Mouse (Mus musculus): ENCODE measurements at regions not wholly inside any gene's neighbourhood (a gene's known extent, or its start where the extent isn't known, plus 50 kb on each side); places are given as distances from the start of the nearest gene placed in this dataset.
A peak's percentile ranks its signal among the peaks of the same experiment; 100 is the strongest.

GRCm38 (mm10) chr15:94219907-94220306 lies 245.3 kb downstream of the Adamts20 start:
- Histone ChIP-seq H3K9ac (no peak overlapping the region), H3K4me1 (ENCODE audit: insufficient read depth) (no peaks in the 10 kb centered on the region), H3K27ac (ENCODE audit: low read depth, low read length) (no peak overlapping the region), H3K4me3 (ENCODE audit: low read depth, low read length) (no peak overlapping the region), H3K36me3 (ENCODE audit: insufficient read depth) (no peaks in the 10 kb centered on the region), H3K4me2 (ENCODE audit: low read depth) (no peak overlapping the region), H3K9me3 (ENCODE audit: low read length) (no peaks in the 10 kb centered on the region), H3K27me3 (ENCODE audit: insufficient read depth, low read length) (no peaks in the 10 kb centered on the region)
- DNase-seq (no peak), ATAC-seq (no peak)
- WGBS = 48% methylated on average over 5 of the region's 5 CpGs
- no peak for TF ChIP-seq CTCF (IDR thresholded peaks at IDR 0.05; ENCODE audit: low read depth)

- Histone ChIP-seq H3K36me3 (ENCODE audit: insufficient read depth) (no peaks in the 10 kb centered on the region), H3K9me3 (ENCODE audit: low read length) (no peaks in the 10 kb centered on the region), H3K27me3 (ENCODE audit: insufficient read depth, low read length) (no peaks in the 10 kb centered on the region), H3K27ac (ENCODE audit: low read depth, low read length) (no peak overlapping the region), H3K9ac (no peak overlapping the region), H3K4me2 (ENCODE audit: low read depth) (no peak overlapping the region), H3K4me3 (ENCODE audit: low read depth, low read length) (no peak overlapping the region), H3K4me1 (ENCODE audit: insufficient read depth) (no peaks in the 10 kb centered on the region)
- DNase-seq (no peak), ATAC-seq (no peak)
- 96% methylated on average over 2 of the region's 2 CpGs for WGBS
- TF ChIP-seq CTCF (IDR thresholded peaks at IDR 0.05; ENCODE audit: low read depth) = no peak
Measured at GRCm38 (mm10) chr15:94216703-94217102, 248.5 kb downstream of the Adamts20 start.

- Histone ChIP-seq H3K4me3 (ENCODE audit: low read depth, low read length) (no peak overlapping the region), H3K9ac (no peak overlapping the region), H3K9me3 (ENCODE audit: low read length) (no peaks in the 10 kb centered on the region), H3K27me3 (ENCODE audit: insufficient read depth, low read length) (no peaks in the 10 kb centered on the region), H3K4me2 (ENCODE audit: low read depth) (no peak overlapping the region), H3K4me1 (ENCODE audit: insufficient read depth) (no peaks in the 10 kb centered on the region), H3K36me3 (ENCODE audit: insufficient read depth) (no peaks in the 10 kb centered on the region), H3K27ac (ENCODE audit: low read depth, low read length) (no peak overlapping the region)
- ATAC-seq (no peak), DNase-seq (no peak)
- no peak for TF ChIP-seq CTCF (IDR thresholded peaks at IDR 0.05; ENCODE audit: low read depth)
- 72% methylated on average over 9 of the region's 9 CpGs for WGBS
Measured at GRCm38 (mm10) chr15:94214440-94214839, 250.8 kb downstream of the Adamts20 start.

- H3K4me2 ChIP-seq (ENCODE audit: low read depth) = no peak overlapping the region
- ATAC-seq (no peak), DNase-seq (peak; percentile 55)
- no peak overlapping the region for H3K4me3 ChIP-seq (ENCODE audit: low read depth, low read length)
- no peaks in the 10 kb centered on the region for H3K27me3 ChIP-seq (ENCODE audit: insufficient read depth, low read length)
- H3K9me3 ChIP-seq (ENCODE audit: low read length) = no peaks in the 10 kb centered on the region
- H3K27ac ChIP-seq (ENCODE audit: low read depth, low read length) = no peak overlapping the region
- peak; percentile 83 for TF ChIP-seq CTCF (IDR thresholded peaks at IDR 0.05; ENCODE audit: low read depth)
- WGBS = 33% methylated on average over 4 of the region's 4 CpGs
- H3K9ac ChIP-seq = no peak overlapping the region
- no peaks in the 10 kb centered on the region for H3K4me1 ChIP-seq (ENCODE audit: insufficient read depth)
- no peaks in the 10 kb centered on the region for H3K36me3 ChIP-seq (ENCODE audit: insufficient read depth)
Measured at GRCm38 (mm10) chr15:94213393-94213792, 251.8 kb downstream of the Adamts20 start.

- Histone ChIP-seq H3K27ac (ENCODE audit: low read depth, low read length) (no peak overlapping the region), H3K36me3 (ENCODE audit: insufficient read depth) (no peaks in the 10 kb centered on the region), H3K27me3 (ENCODE audit: insufficient read depth, low read length) (no peaks in the 10 kb centered on the region), H3K4me3 (ENCODE audit: low read depth, low read length) (no peak overlapping the region), H3K4me1 (ENCODE audit: insufficient read depth) (no peaks in the 10 kb centered on the region), H3K4me2 (ENCODE audit: low read depth) (no peak overlapping the region), H3K9me3 (ENCODE audit: low read length) (no peaks in the 10 kb centered on the region), H3K9ac (no peak overlapping the region)
- DNase-seq (no peak), ATAC-seq (no peak)
- WGBS = 37% methylated on average over 1 of the region's 1 CpGs
- TF ChIP-seq CTCF (IDR thresholded peaks at IDR 0.05; ENCODE audit: low read depth) = no peak
Measured at GRCm38 (mm10) chr15:94208476-94208875, 256.7 kb downstream of the Adamts20 start.

GRCm38 (mm10) chr15:94206454-94206853 lies 258.8 kb downstream of the Adamts20 start:
- no peak overlapping the region for H3K9ac ChIP-seq
- H3K27me3 ChIP-seq (ENCODE audit: insufficient read depth, low read length) = no peaks in the 10 kb centered on the region
- ATAC-seq (no peak), DNase-seq (no peak)
- H3K36me3 ChIP-seq (ENCODE audit: insufficient read depth) = no peaks in the 10 kb centered on the region
- no peak overlapping the region for H3K27ac ChIP-seq (ENCODE audit: low read depth, low read length)
- WGBS = 76% methylated on average over 8 of the region's 8 CpGs
- no peak for TF ChIP-seq CTCF (IDR thresholded peaks at IDR 0.05; ENCODE audit: low read depth)
- H3K4me1 ChIP-seq (ENCODE audit: insufficient read depth) = no peaks in the 10 kb centered on the region
- no peaks in the 10 kb centered on the region for H3K9me3 ChIP-seq (ENCODE audit: low read length)
- H3K4me2 ChIP-seq (ENCODE audit: low read depth) = no peak overlapping the region
- no peak overlapping the region for H3K4me3 ChIP-seq (ENCODE audit: low read depth, low read length)

GRCm38 (mm10) chr15:94205309-94205893 lies 259.8 kb downstream of the Adamts20 start:
- DNase-seq = no peak
- WGBS = 73% methylated on average over 11 of the region's 11 CpGs

More at GRCm38 (mm10) chr15:94205309-94205893, 259.8 kb downstream of the Adamts20 start:
- Histone ChIP-seq H3K4me2 (ENCODE audit: low read depth) (no peak overlapping the region), H3K4me1 (ENCODE audit: insufficient read depth) (no peaks in the 10 kb centered on the region), H3K9ac (no peak overlapping the region), H3K4me3 (ENCODE audit: low read depth, low read length) (no peak overlapping the region), H3K9me3 (ENCODE audit: low read length) (no peaks in the 10 kb centered on the region), H3K27ac (ENCODE audit: low read depth, low read length) (no peak overlapping the region), H3K36me3 (ENCODE audit: insufficient read depth) (no peaks in the 10 kb centered on the region), H3K27me3 (ENCODE audit: insufficient read depth, low read length) (no peaks in the 10 kb centered on the region)
- no peak for TF ChIP-seq CTCF (IDR thresholded peaks at IDR 0.05; ENCODE audit: low read depth)
- ATAC-seq = no peak

Data from forebrain, postnatal 0 days (tissue).